Mouse (Mus musculus) macrophage (primary cell): ENCODE results near the gene Rtn4rl1. TPM values are rescaled to one million over a fixed set of nuclear protein-coding genes. Genes with fewer than 3 reads are reported as not detected.
"Not testable (repeated sequence)": the region's sequence is repeated elsewhere in the genome, so short reads cannot be mapped to it uniquely, and the experiment has no call there.

Experiments
- H3K27ac ChIP-seq: fragments of 350-480 bp; formaldehyde crosslinking; 2 replicates; pipeline ENCODE4 v1.9.0; 2021
- H3K36me3 ChIP-seq: fragments of 350-480 bp; formaldehyde crosslinking; 2 replicates; pipeline ENCODE4 v1.9.0; 2021; ENCODE audit errors: inconsistent target
- H3K4me3 ChIP-seq: fragments of 350-480 bp; formaldehyde crosslinking; 2 replicates; pipeline ENCODE4 v1.9.0; 2021; ENCODE audit errors: inconsistent target
- H3K79me2 ChIP-seq: fragments of 350-480 bp; formaldehyde crosslinking; 2 replicates; pipeline ENCODE4 v1.9.0; 2021; ENCODE audit errors: inconsistent target
- whole genome bisulfite sequencing: methylation state at CpG from one replicate; pipeline ENCODE4 v1.1.7; 2026; ENCODE audit warnings: inconsistent platforms; ENCODE audit not compliant: missing documents; 5-methylcytosine and 5-hydroxymethylcytosine counted together
- polyA plus RNA-seq: library from polyadenylated mRNA; stranded (reverse); fragments of 250-400 nt; gene quantifications from 3 replicates; pipeline ENCODE4 v1.2.4, GENCODE M21; 2018; ENCODE audit warnings: inconsistent platforms

Gene Rtn4rl1
- polyA plus RNA-seq, 1 experiment from 2014 or later: 0.72 TPM

DNA sequence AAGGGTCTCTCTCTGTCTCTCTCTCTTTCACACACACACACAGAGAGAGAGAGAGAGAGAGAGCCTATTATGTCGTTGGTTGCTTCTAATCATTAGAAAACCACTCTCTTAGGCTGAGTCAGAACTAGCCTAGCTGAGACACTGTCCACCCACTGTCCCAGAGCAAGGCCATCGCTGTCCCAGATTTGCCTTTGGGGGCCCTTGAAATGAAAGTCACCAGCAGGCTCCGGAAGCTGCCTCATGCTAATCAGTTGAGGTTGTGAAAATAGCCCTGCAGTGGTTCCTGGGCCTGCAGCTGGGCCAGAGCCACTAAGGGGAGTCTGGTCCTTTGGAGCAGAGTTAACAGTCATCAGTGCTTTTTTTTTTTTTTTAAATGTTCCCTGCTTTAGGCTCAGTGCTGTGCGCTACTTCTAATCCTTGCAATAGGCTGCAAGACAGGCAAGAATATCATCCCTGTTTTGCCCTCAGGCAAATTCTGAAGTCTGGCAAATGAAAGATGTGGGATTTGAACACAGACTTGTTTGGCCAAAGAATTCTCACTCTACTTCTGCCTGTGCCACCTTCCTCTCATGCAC is 92.4 kb downstream of the Rtn4rl1 start:
- Histone ChIP-seq H3K27ac (no peak overlapping the region), H3K4me3 (no peak overlapping the region), H3K36me3 (no peaks in the 10 kb centered on the region), H3K79me2 (no peaks in the 10 kb centered on the region)
- 77% methylated on average over 4 of the region's 4 CpGs for WGBS

DNA sequence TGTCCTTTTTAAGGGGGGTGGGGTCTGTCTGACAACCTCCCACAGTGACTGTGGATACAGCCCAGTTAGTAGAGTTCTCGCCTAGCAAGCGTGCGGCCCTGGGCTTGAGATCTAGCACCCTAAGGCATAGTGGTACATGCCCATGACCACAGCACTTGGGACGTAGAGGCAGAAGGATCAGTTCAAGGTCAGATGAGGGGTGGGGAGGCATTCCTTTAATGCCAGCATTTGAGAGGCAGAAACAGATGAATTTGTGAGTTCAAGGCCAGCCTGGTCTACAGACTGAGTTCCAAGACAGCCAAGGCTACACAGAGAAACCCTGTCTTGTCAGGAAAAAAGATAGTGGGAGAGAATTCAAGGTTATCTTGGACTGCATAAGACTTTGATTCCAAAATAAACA is 93.3 kb downstream of the Rtn4rl1 start:
- Histone ChIP-seq H3K36me3 (no peaks in the 10 kb centered on the region), H3K79me2 (no peaks in the 10 kb centered on the region), H3K27ac (no peak overlapping the region), H3K4me3 (no peak overlapping the region)
- WGBS: 98% methylated on average over 4 of the region's 4 CpGs

DNA sequence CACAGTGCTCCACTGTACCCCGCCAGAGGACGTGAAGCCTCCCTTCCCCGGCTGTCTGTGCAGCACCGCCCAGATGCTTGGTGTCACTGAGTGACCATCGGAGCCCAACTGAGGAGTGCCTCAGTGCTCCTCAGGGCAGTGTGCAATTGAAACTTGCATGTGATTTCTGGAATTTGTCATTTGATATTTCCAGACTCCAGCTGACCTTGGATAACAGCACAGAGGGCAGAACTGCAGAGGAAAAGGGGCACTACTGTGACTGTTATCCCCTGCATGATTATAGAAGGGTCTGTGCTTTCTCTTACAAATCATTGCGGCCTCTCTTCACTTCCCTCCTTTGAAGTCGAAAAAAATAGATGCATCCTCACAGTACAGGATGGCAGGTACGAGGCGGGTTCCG is 94.4 kb downstream of the Rtn4rl1 start:
- 90% methylated on average over 10 of the region's 10 CpGs for WGBS
- Histone ChIP-seq H3K4me3 (no peak overlapping the region), H3K36me3 (no peaks in the 10 kb centered on the region), H3K27ac (no peak overlapping the region), H3K79me2 (no peaks in the 10 kb centered on the region)

DNA sequence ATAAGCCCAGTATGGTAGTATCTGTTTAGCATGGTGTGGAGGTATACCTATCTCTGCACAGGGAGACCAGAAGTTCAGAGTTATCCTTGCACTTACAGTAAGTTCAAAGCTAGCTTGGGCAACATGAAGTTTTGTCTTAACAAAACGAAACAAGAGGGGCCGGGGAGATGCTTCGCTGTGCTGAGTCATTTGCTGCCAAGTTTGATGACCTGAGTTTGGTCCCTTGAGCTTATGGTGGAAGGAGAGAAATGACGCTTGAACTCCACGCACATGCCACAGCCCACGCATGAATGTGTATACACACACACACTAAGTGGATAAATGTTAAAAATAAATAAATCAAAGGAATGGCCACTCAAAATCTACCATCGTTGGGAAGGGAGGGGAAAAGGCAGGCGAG is 94.9 kb downstream of the Rtn4rl1 start:
- Histone ChIP-seq H3K36me3 (no peaks in the 10 kb centered on the region), H3K79me2 (no peaks in the 10 kb centered on the region), H3K27ac (no peak overlapping the region), H3K4me3 (no peak overlapping the region)
- 88% methylated on average over 8 of the region's 8 CpGs for WGBS

DNA sequence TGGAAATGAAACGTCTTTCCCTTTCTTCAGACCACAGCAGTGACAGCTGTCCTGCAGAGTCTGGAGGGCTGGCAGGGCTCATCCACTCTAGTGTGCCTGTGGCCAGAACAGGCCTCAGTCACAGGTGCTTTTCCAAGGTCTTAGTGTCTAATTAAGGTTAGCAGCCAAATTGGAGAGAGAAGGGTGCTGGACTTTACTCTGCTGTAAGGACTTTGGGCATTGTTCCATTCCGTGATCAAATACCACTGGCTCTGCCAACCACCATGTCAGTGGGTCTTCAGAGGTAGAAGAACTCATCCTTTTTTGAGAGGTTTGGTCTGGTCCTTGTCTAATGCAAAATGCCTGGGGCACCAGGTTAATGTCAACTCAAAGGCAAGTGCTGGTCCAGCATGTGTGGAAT is 95.5 kb downstream of the Rtn4rl1 start:
- Histone ChIP-seq H3K27ac (no peak overlapping the region), H3K79me2 (no peaks in the 10 kb centered on the region), H3K4me3 (no peak overlapping the region), H3K36me3 (no peaks in the 10 kb centered on the region)
- 55% methylated on average over 2 of the region's 2 CpGs for WGBS

DNA sequence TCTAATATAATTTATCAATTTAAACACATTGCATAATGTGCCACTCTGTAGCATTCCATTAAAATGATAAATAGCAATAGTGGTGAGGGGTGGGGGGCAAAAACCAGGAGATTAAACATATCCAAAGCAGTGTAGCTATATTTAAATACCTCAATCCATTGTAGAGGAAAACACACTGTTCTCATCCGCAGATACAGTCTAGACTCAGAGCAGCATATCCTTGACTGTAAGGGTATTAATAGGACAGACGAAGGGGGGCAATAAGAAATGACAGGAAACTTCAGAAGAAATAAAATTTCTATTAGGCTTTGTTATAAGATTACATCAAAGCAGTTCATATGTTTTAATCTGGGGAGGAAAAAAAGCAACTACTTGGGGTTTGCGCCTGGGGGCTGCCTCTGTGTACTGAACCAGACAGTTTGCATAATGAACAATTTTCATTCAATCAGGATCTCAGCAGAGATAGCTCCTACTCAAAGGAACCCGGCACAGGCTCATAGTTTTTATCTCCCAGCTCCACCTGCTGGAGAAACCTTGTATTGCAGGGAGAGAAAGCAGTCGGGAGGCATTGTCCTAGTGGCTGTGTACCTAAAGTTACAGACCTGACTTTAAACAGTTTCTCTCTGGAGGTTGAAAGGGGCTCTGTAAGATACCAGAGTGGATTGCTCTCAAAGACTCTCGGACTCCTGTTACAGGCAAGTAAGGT is 97.1 kb downstream of the Rtn4rl1 start:
- no peak overlapping the region for H3K27ac ChIP-seq
- WGBS: 19% methylated on average over 6 of the region's 6 CpGs

DNA sequence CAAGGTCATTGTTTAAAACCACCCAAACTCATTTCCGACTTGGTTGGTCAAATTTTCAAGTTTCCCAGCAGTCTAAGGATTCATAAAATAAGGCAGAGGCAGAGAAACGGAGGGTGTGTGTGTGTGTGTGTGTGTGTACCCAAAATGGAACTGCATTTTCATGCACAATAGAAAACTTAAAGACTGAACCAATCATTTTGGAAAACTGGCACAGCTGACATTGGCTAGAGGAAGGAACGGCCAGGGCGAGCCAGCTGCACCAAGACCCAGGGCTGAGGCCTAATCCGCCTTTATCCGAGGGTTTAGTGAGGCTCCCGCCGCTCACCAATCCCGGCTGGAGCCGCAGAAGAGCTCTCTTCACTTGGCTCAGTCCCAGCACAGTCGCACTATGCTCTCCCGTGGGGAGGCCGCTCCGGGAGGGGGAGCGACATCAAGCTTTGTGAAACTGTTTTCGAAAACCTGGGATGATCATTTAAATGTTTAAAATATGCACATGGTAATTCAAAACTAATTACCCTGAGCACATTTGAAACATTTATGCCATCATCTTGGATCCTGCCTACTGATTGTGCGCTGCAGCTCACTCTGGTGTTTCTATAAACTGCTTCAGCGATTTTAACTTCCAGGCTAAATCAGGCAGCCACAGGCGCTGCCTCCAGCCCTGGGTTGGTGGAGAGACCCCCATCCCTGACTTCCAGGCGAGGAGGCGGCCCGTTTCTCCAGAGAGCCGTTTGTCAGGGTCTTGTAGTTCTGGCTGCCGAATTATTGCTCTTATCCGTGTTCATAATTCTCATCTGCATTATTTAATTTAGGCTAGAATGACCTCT is 98.0 kb downstream of the Rtn4rl1 start:
- Histone ChIP-seq H3K79me2 (no peaks in the 10 kb centered on the region), H3K36me3 (no peaks in the 10 kb centered on the region), H3K27ac (no peak overlapping the region), H3K4me3 (no peak overlapping the region)
- 78% methylated on average over 23 of the region's 25 CpGs for WGBS

More for the DNA sequence above, 97.1 kb downstream of the Rtn4rl1 start:
- no peaks in the 10 kb centered on the region for H3K36me3 ChIP-seq
- H3K79me2 ChIP-seq: no peaks in the 10 kb centered on the region
- H3K4me3 ChIP-seq: no peak overlapping the region

DNA sequence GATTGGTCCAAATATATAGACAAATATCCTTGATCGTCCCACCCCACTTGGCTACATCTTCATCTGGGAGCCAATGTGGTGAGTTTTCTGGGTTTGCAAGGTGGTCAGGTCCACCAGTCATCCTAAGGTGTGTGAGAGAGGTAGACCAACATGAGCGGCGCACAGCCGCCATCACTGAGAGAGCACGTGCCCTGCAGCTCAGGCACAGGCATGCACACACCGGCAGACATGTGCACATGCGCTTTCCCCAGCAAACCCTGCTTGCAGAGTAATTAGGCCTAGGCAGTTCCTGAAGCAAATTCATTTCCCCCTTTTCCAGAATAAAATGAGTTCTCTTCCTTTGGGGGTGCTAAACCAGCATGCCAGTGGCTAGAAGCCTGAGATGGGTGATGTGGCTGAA is 98.7 kb downstream of the Rtn4rl1 start:
- Histone ChIP-seq H3K36me3 (no peaks in the 10 kb centered on the region), H3K79me2 (no peaks in the 10 kb centered on the region), H3K4me3 (no peak overlapping the region), H3K27ac (no peak overlapping the region)
- 92% methylated on average over 7 of the region's 7 CpGs for WGBS

DNA sequence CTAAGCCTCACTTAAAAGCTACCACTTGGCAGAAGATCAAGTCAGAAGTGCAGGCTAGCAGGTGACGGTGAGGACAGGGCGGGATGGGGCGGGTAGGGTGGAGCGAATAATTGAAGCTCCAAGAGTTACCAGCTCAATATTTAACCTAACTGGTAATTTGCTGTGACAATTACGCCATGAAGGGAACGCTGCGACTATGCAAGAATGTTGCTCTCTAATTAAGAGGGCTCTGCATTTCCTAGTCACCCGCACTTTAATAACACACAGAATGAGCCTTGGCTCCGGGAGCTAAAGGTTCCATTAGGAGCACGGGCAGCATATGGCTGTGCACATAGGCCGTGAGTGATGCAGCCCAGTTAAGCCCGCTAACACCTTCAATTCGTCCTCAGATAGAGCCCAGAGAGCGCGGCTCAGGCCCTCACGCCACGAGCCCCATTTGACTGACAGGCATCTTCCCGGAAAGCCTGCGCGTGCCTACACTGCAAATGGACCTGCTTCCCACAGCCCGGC is 100.3 kb downstream of the Rtn4rl1 start:
- Histone ChIP-seq H3K27ac (no peak overlapping the region), H3K79me2 (no peaks in the 10 kb centered on the region), H3K4me3 (no peak overlapping the region), H3K36me3 (no peaks in the 10 kb centered on the region)
- WGBS: 84% methylated on average over 21 of the region's 21 CpGs

DNA sequence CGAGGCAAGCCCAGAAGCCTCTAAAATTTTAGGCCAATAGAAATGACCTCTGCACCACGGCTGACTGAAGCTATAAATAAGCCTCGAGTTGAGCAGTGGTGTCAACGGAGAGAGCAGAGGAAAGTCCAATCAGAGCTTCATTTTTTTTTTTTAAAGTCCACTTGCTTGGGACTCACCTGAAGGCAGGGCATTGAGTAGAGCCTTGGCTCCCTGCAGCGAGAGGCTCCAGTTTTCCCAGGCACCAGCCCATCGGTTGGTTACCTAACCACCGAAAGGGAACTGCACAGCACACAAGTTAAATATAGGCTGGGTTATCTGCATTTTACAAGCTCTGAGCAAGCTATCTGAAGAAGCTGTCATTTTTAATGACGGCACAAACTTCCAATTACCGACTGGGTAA is 101.3 kb downstream of the Rtn4rl1 start:
- no peak overlapping the region for H3K4me3 ChIP-seq
- 28% methylated on average over 9 of the region's 9 CpGs for WGBS
- no peaks in the 10 kb centered on the region for H3K79me2 ChIP-seq
- H3K27ac ChIP-seq: no peak overlapping the region
- 0 out of 2 replicates have a peak, but pooled peaks cover 4% of the 10 kb centered on the region for H3K36me3 ChIP-seq

DNA sequence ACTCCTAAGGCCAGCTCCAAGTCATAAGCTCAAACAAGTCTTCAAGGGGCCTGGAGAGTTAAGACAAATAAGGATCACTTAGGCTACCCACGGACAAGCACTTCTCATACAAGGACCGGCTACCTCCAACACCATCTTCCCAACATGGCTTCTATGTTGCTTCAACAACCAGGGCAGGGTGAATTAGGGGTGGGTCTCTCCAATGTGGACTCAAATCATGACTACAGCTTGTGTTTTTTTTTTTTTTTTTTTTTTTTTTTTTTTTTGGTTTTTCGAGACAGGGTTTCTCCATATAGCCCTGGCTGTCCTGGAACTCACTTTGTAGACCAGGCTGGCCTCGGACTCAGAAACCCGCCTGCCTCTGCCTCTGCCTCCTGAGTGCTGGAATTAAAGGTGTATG is 102.0 kb downstream of the Rtn4rl1 start:
- not testable (repeated sequence) for H3K4me3 ChIP-seq, H3K79me2 ChIP-seq, H3K36me3 ChIP-seq, H3K27ac ChIP-seq
- 97% methylated on average over 4 of the region's 5 CpGs for WGBS

DNA sequence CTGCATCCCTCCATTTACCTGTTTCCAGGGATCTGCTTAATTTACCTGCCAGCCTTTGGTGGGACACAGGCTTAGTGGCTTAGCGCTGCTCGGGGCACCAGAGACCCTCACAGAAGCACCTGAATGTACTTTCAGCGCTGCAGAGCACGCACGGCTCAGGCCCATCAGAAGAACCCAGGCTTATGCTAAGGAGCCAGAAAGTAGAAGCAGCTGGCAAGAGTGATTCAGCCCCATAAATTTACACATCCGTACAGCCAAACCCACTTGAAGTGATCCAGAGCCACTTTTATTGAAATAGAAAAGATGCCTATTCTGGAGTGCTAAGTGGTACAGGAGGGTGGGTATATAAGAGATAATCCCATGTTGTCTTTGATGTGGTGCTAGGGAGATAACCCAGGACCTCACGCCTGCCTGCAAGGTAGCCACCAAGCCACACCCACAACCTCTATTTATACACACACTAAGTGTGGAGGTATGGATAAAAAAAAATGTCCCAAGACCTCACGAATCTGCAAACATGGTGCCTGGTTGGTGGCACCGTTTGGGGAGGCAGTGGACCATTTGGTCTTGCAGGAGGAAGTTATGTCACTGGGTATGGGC is 102.9 kb downstream of the Rtn4rl1 start:
- H3K4me3 ChIP-seq: no peak overlapping the region
- peaks cover 17% of the 10 kb centered on the region; the same call in 1 of the 2 replicates for H3K36me3 ChIP-seq
- WGBS: 86% methylated on average over 9 of the region's 9 CpGs
- no peaks in the 10 kb centered on the region for H3K79me2 ChIP-seq
- H3K27ac ChIP-seq: no peak overlapping the region

DNA sequence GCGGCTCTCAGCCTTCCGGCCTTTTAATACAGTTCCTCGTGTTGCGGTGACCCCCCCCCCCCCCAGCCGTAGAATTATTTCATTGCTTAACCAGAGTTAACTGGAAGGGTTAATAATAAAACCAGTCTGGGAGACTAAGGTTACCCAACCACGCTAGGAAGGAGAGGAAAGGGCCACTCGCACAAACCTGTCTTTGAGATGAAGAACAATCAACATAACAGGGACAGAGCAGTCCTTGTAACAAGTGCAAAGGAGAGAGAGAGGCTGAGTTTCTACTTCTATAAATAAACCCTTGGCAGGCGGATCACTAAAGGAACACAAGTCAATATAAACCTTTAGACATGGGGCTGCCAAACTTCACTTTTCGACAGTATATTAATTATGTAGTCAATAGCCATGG is 104.0 kb downstream of the Rtn4rl1 start:
- Histone ChIP-seq H3K27ac (no peak overlapping the region), H3K36me3 (peaks cover 28% of the 10 kb centered on the region; the same call in 1 of the 2 replicates), H3K4me3 (no peak overlapping the region), H3K79me2 (no peaks in the 10 kb centered on the region)
- WGBS: 78% methylated on average over 9 of the region's 9 CpGs

DNA sequence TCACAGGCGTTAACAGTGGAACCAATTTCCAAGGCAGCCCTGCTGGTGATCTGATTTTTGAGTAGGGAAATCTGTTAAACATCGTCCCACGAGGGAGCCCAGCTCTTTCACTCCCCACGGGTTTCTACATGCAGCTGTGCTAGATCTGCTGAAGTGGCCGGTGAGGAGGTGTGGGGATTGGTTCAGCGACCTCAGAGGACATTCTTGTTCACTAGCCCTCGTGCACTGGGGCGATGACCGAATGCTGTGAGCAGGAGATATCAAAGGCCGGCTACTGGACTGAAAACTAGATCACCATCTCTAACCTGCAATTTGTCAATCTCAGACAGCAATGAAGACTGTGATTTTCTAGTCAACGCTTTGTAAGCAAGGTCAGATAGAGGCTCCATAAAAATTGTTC is 104.9 kb downstream of the Rtn4rl1 start:
- WGBS: 78% methylated on average over 11 of the region's 11 CpGs

More for the DNA sequence above, 104.9 kb downstream of the Rtn4rl1 start:
- Histone ChIP-seq H3K4me3 (no peak overlapping the region), H3K27ac (no peak overlapping the region), H3K36me3 (peaks cover 37% of the 10 kb centered on the region; the same call in 1 of the 2 replicates), H3K79me2 (no peaks in the 10 kb centered on the region)
